Mouse (Mus musculus) urinary bladder, postnatal 25 days (tissue): ENCODE results near the gene Trh.

Experiments
- DNase-seq: peaks from one replicate; pipeline ENCODE4 v3.0.0; 2022; ENCODE audit warnings: low spot score

Trh gene

GRCm38 (mm10) chr6:92244591-92244990 lies at the start of gene Trh:
TSS of gene Trh (minus strand) at chr6:92244650.
- DNase-seq, result no peak

- DNase-seq, result no peak
Observed at GRCm38 (mm10) chr6:92290826-92291225, 46.4 kb upstream of the Trh start.

- no peak for DNase-seq
Observed at GRCm38 (mm10) chr6:92286889-92287288, 42.4 kb upstream of the Trh start.

- DNase-seq, result peak; percentile 68
Observed at GRCm38 (mm10) chr6:92286258-92286888, 41.9 kb upstream of the Trh start.

GRCm38 (mm10) chr6:92285559-92285958 lies 41.1 kb upstream of the Trh start:
- no peak for DNase-seq

- DNase-seq, result no peak
Observed at GRCm38 (mm10) chr6:92277179-92277578, 32.7 kb upstream of the Trh start.

- DNase-seq, result no peak
Observed at GRCm38 (mm10) chr6:92273652-92274322, 29.3 kb upstream of the Trh start.

GRCm38 (mm10) chr6:92272601-92273000 lies 28.2 kb upstream of the Trh start:
- DNase-seq, result no peak

GRCm38 (mm10) chr6:92269019-92269418 lies 24.6 kb upstream of the Trh start:
- DNase-seq, result peak; percentile 61

- DNase-seq, result no peak
Observed at GRCm38 (mm10) chr6:92268001-92268400, 23.6 kb upstream of the Trh start.

GRCm38 (mm10) chr6:92261162-92261843 lies 16.9 kb upstream of the Trh start:
- no peak for DNase-seq

GRCm38 (mm10) chr6:92255346-92255745 lies 10.9 kb upstream of the Trh start:
- DNase-seq, result no peak

GRCm38 (mm10) chr6:92253253-92253870 lies 8.9 kb upstream of the Trh start:
- no peak for DNase-seq

- DNase-seq, result no peak
Observed at GRCm38 (mm10) chr6:92247215-92247919, 2.9 kb upstream of the Trh start.

GRCm38 (mm10) chr6:92246335-92246734 lies 1.9 kb upstream of the Trh start:
- DNase-seq, result no peak

GRCm38 (mm10) chr6:92241178-92241906 lies 3.1 kb downstream of the Trh start:
- peak; percentile 19 for DNase-seq

GRCm38 (mm10) chr6:92235036-92235435 lies 9.4 kb downstream of the Trh start:
- DNase-seq, result no peak

- no peak for DNase-seq
Observed at GRCm38 (mm10) chr6:92231762-92232161, 12.7 kb downstream of the Trh start.

GRCm38 (mm10) chr6:92231356-92231755 lies 13.1 kb downstream of the Trh start:
- DNase-seq, result no peak

GRCm38 (mm10) chr6:92229586-92229985 lies 14.9 kb downstream of the Trh start:
- DNase-seq, result no peak

- no peak for DNase-seq
Observed at GRCm38 (mm10) chr6:92229103-92229502, 15.3 kb downstream of the Trh start.
